Mouse (Mus musculus) forebrain, embryonic 11.5 days (tissue): ENCODE measurements around the gene Ahcyl2. TPM values are rescaled to one million over a fixed set of nuclear protein-coding genes. Genes with fewer than 3 reads are reported as not detected.
A peak's percentile ranks its signal among the peaks of the same experiment; 100 is the strongest.

Experiments
- ATAC-seq: fragments of 200-750 bp; cut with Nextera tagmentation; replicated peaks from 2 replicates; pipeline ENCODE4 v1.8.0; 2017; ENCODE audit warnings: moderate TSS enrichment; ENCODE audit not compliant: low FRiP score
- DNase-seq: peaks from one replicate; pipeline ENCODE4 v3.0.0-alpha.2; 2017; ENCODE audit warnings: low spot score
- H3K27ac ChIP-seq: fragments of 300-500 bp; sonication (generic); 2 replicates; pipeline ENCODE4 v1.5.1; 2014; ENCODE audit warnings: low read depth, low read length
- H3K27me3 ChIP-seq: fragments of 300-500 bp; sonication (generic); 2 replicates; pipeline ENCODE4 v1.6.1; 2014; ENCODE audit warnings: mild to moderate bottlenecking, low read length, mixed read lengths; ENCODE audit not compliant: control insufficient read depth, insufficient read depth
- H3K36me3 ChIP-seq: fragments of 300-500 bp; sonication (generic); 2 replicates; pipeline ENCODE4 v1.6.1; 2014; ENCODE audit warnings: mild to moderate bottlenecking, low read length, moderate library complexity, mixed read lengths; ENCODE audit not compliant: control insufficient read depth, insufficient read depth
- H3K4me1 ChIP-seq: fragments of 300-500 bp; sonication (generic); replicated peaks from 2 replicates; pipeline ENCODE4 v1.6.1; 2014; ENCODE audit warnings: low read length, mixed read lengths; ENCODE audit not compliant: control insufficient read depth, insufficient read depth
- H3K4me2 ChIP-seq: fragments of 300-500 bp; sonication (generic); 2 replicates; pipeline ENCODE4 v1.6.1; 2014; ENCODE audit warnings: low read depth, mild to moderate bottlenecking, low read length, moderate library complexity, mixed read lengths; ENCODE audit not compliant: severe bottlenecking
- H3K4me3 ChIP-seq: fragments of 300-500 bp; sonication (generic); 2 replicates; pipeline ENCODE4 v1.5.1; 2014; ENCODE audit warnings: low read depth, low read length
- H3K9ac ChIP-seq: fragments of 300-500 bp; sonication (generic); 2 replicates; pipeline ENCODE4 v1.6.1; 2014; ENCODE audit warnings: low read length
- H3K9me3 ChIP-seq: fragments of 300-500 bp; sonication (generic); 2 replicates; pipeline ENCODE4 v1.6.1; 2016; ENCODE audit warnings: low read length, mixed read lengths; ENCODE audit not compliant: control insufficient read depth
- WGBS: fragments of 180-500 bp; shearing (Covaris S2); extraction: QIAGEN DNeasy Blood & Tissue Kit; methylation state at CpG from one replicate; pipeline ENCODE4 v1.1.7; 2014; 5-methylcytosine and 5-hydroxymethylcytosine counted together
- polyA plus RNA-seq: library from polyadenylated mRNA; unstranded; fragments of >200 nt; fragmentation: Nextera tagmentation; extraction: Ambion mirVana; gene quantifications from 2 replicates; pipeline ENCODE4 v1.2.1, GENCODE M21; 2014

Ahcyl2 gene
- polyA plus RNA-seq, 1 experiment from 2014 or later, result 19.1 TPM

DNA sequence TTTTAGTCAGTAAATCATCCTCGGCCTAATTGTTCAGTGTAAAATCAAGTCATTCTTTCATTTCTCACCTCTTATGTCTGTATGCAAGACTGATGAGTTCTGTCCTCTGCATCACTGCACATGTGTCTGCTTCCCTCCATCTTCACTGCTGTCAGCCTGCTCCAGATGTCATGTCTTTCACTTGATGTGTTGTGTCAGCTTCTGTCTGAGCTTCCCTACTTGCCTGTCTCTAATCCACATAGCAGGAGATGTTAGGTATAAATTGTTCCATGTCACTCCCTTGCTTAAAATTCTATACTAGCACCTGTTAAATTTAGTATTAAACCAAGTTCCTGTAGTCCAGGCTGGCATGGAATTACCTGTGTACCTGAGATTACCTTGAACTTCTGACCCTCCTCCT lies 72.2 kb downstream of the Ahcyl2 start:
- Histone ChIP-seq H3K4me3 (no peak overlapping the region), H3K9ac (no peak overlapping the region), H3K9me3 (no peaks in the 10 kb centered on the region), H3K4me2 (no peak overlapping the region), H3K27ac (no peak overlapping the region), H3K36me3 (no peaks in the 10 kb centered on the region), H3K4me1 (no peaks in the 10 kb centered on the region), H3K27me3 (no peaks in the 10 kb centered on the region)
- no peak for DNase-seq
- no peak for ATAC-seq
- 94% methylated on average over 1 of the region's 1 CpGs for WGBS

DNA sequence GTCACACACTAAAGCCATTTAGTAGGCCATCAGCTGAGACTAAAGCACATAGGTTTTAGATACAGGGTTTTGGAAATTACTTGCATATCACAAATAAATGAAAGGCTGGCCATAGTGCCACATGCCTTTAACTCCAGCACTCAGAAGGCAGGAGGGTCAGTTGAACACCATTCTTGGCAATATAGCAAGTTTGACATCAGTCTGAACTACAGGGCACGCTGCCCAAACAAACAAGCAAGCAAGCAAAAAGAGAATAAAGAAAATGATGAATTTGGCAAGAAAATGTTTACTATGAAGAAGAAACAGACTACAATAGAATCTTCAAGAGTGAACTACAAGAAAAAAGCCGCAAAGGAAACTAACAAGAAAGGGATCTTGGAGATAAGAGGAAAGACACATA lies 73.7 kb downstream of the Ahcyl2 start:
- H3K9ac ChIP-seq, result no peak overlapping the region
- no peaks in the 10 kb centered on the region for H3K36me3 ChIP-seq
- DNase-seq (no peak), ATAC-seq (no peak)
- no peaks in the 10 kb centered on the region for H3K9me3 ChIP-seq
- no peaks in the 10 kb centered on the region for H3K4me1 ChIP-seq
- no peak overlapping the region for H3K4me2 ChIP-seq
- H3K27me3 ChIP-seq, result no peaks in the 10 kb centered on the region
- WGBS, result 90% methylated on average over 2 of the region's 2 CpGs
- H3K4me3 ChIP-seq, result no peak overlapping the region
- no peak overlapping the region for H3K27ac ChIP-seq

DNA sequence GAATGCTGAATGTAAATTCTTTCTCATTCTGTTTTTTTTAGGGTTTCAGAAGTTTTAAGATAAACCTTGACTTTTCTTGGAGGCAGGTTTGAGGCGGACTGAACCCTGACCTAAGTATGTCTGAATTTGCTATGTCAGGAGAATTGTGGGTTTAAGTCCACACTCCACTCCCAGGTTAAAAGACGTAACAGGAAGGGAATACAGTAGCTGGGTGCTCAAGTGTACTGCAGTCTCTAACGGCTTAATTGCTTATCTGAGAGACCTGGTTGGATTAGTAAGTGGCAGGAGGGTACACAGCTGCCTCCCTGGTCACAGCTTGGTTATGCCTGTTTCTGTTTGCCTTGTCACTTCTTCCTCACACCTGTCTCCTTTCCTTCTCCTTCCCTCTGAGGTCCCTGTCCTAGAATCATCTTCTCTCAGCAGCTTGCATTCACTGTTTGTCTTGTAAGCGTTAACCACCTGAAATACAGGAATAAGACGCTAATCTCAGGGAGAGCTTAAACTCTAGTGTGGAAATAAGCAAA lies 79.9 kb downstream of the Ahcyl2 start:
- no peak overlapping the region for H3K27ac ChIP-seq
- no peaks in the 10 kb centered on the region for H3K9me3 ChIP-seq
- H3K4me2 ChIP-seq, result no peak overlapping the region
- no peaks in the 10 kb centered on the region for H3K4me1 ChIP-seq
- DNase-seq (no peak), ATAC-seq (no peak)
- H3K4me3 ChIP-seq, result no peak overlapping the region
- H3K36me3 ChIP-seq, result no peaks in the 10 kb centered on the region
- H3K9ac ChIP-seq, result no peak overlapping the region
- WGBS, result 85% methylated on average over 5 of the region's 5 CpGs
- no peaks in the 10 kb centered on the region for H3K27me3 ChIP-seq

DNA sequence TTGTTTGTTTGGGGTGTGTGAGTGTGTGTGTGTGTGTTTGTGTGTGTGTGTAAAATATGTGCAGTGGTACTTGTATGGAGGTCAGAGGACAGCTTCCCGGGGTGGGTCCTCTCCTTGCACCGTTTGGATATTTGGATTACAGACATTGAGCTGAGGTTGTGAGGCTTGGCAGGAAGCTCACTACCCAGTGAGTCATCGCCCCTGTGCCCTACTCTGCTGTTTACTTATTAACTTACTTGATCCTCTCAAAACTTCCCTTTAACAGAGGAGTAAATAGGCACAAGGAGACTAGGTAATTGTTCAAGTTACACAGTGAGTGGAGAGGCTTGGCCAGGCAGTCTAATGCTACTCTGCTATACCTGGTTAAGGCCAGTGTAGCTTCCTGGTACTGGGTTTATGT lies 81.0 kb downstream of the Ahcyl2 start:
- no peaks in the 10 kb centered on the region for H3K27me3 ChIP-seq
- H3K9ac ChIP-seq, result no peak overlapping the region
- no peaks in the 10 kb centered on the region; the same call in 1 of the 2 replicates for H3K4me1 ChIP-seq
- no peaks in the 10 kb centered on the region for H3K9me3 ChIP-seq
- H3K27ac ChIP-seq, result no peak overlapping the region
- ATAC-seq (no peak), DNase-seq (no peak)
- 91% methylated on average over 3 of the region's 3 CpGs for WGBS
- H3K4me2 ChIP-seq, result no peak overlapping the region
- no peak overlapping the region for H3K4me3 ChIP-seq
- no peaks in the 10 kb centered on the region for H3K36me3 ChIP-seq

DNA sequence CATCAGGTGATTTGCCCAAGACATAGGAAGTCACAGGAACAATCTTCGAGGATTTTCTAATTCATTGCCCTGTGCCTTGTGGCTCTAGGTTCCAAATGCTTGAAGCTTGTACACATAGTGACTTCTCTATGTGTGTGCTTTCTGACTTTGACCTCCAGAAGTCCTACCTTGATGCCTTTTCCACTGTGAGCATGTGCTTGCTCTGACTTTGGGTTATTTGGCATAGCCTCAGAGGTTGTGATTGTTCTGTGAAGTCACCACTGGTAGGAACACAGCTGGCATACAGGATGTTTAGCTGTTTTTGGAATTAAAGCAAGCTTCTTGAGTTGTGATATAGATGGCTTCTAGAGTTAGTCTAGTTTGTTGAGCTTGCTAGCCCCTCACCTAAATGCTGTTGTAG lies 82.3 kb downstream of the Ahcyl2 start:
- Histone ChIP-seq H3K27ac (no peak overlapping the region), H3K4me1 (no peaks in the 10 kb centered on the region; the same call in 1 of the 2 replicates), H3K27me3 (no peaks in the 10 kb centered on the region), H3K9ac (no peak overlapping the region), H3K4me3 (no peak overlapping the region), H3K9me3 (no peaks in the 10 kb centered on the region), H3K36me3 (no peaks in the 10 kb centered on the region), H3K4me2 (no peak overlapping the region)
- 80% methylated on average over 1 of the region's 1 CpGs for WGBS
- ATAC-seq, result no peak
- no peak for DNase-seq

DNA sequence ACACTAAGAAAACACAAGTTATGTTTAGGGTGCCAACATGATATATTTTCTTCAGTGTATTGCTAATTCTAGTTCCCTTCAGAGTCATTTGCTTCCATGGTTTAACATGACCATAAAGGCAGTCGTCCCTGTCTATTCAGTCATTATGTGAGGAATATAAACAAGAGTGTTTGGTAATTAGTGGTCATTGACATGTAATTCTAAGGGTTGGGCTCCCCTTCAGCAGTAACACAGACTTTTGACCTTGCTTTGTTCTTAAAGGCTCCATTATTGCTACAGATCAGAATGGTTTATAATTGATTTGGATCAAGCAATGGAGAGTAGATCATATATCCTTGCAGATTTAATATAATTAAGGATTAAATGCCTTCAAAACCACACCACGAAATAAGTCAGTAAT lies 82.9 kb downstream of the Ahcyl2 start:
- no peak overlapping the region for H3K4me3 ChIP-seq
- H3K4me2 ChIP-seq, result no peak overlapping the region
- H3K9ac ChIP-seq, result no peak overlapping the region
- no peaks in the 10 kb centered on the region for H3K27me3 ChIP-seq
- DNase-seq (no peak), ATAC-seq (no peak)
- no peaks in the 10 kb centered on the region for H3K9me3 ChIP-seq
- H3K27ac ChIP-seq, result no peak overlapping the region
- H3K4me1 ChIP-seq, result no peaks in the 10 kb centered on the region; the same call in 1 of the 2 replicates
- no peaks in the 10 kb centered on the region for H3K36me3 ChIP-seq
- 63% methylated on average over 2 of the region's 2 CpGs for WGBS

DNA sequence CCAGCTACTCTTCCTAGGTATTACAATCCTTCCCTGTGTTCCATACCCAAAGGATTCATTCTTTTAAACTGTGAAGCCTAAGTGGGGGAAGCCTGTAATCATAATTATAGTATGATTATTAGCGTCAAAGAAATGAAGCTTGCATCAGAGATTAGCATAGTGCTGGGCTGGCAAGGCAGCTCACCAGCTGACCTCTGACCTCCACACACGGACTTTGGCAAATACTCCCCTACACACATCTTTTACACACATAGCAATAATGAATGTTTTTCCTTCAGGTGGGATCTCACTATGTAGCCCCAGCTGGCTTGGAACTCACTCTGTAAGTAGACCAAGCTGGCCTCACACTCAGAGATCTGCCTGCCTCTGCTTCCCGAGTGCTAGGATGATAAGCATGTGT lies 84.1 kb downstream of the Ahcyl2 start:
- Histone ChIP-seq H3K4me1 (no peaks in the 10 kb centered on the region; the same call in 1 of the 2 replicates), H3K9me3 (no peaks in the 10 kb centered on the region), H3K9ac (no peak overlapping the region), H3K27ac (no peak overlapping the region), H3K36me3 (no peaks in the 10 kb centered on the region), H3K4me2 (no peak overlapping the region), H3K27me3 (no peaks in the 10 kb centered on the region), H3K4me3 (no peak overlapping the region)
- ATAC-seq, result no peak
- DNase-seq, result no peak
- WGBS, result 92% methylated on average over 3 of the region's 3 CpGs

DNA sequence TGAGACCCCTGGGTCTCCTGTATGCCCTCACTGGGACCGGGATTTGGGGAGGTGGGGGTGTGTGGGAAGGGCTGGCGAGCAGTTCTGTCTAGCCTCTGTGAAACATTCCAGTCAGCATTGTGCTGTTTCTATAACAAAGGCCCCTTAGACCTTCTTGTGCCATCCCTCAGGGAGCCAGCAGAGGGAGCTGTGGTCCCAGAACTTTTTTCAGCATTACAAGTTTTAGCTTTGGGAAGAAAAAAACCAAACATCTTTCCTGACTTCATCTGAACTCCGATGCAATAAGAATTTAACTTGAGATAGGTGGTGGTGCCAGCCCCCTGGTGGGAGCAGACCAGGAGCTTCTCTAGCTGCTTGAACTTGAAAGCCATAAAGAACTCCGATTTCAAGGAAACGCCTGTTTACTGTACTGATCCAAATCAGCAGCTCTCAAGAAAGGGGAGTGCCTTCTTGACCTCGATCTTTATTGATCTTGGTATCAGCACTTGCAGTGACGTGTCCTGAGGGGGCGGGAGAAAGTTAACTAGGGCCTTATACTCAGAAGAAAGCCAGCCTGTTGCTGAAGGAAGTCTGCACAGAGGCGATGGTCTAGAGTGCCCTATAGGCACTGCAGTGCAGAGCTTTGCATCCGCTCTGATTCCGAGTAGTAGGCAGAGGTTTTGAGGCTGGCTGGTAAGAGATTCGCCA lies 85.5 kb downstream of the Ahcyl2 start:
- Histone ChIP-seq H3K36me3 (no peaks in the 10 kb centered on the region), H3K4me1 (no peaks in the 10 kb centered on the region; the same call in 1 of the 2 replicates), H3K4me3 (no peak overlapping the region), H3K27ac (no peak overlapping the region), H3K9me3 (no peaks in the 10 kb centered on the region), H3K4me2 (no peak overlapping the region), H3K9ac (peak overlapping the region; percentile 55; the same call in 1 of the 2 replicates), H3K27me3 (no peaks in the 10 kb centered on the region)
- ATAC-seq (peak; percentile 64; the same call in 1 of the 2 replicates), DNase-seq (peak; percentile 88)
- 42% methylated on average over 12 of the region's 12 CpGs for WGBS

DNA sequence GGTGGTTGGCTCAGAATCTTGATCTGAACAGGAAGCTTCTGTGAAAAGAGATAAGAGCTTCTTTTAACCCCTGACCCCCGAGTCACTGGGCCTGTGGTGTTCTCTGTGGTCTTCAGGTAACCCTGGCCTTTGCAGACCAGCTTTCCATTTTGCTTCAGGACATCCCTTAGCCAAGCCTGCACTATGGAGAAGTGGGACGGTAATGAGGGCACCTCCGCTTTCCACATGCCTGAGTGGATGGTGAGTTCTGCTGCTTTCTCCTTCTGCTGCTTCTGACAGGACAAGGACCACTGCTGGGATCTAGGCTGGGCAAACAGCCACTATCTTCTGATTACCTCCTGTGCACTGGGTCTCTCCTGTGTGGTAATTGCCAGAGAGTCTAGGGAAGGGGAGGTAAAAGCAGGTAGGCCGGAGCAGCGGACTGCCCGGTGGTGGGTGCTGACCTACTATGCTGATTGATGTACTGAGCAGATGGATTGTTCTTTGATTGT lies 86.1 kb downstream of the Ahcyl2 start:
- no peaks in the 10 kb centered on the region for H3K36me3 ChIP-seq
- H3K27me3 ChIP-seq, result no peaks in the 10 kb centered on the region
- H3K4me1 ChIP-seq, result no peaks in the 10 kb centered on the region; the same call in 1 of the 2 replicates
- H3K4me3 ChIP-seq, result no peak overlapping the region
- no peak for ATAC-seq
- no peak overlapping the region for H3K27ac ChIP-seq
- H3K9ac ChIP-seq, result no peak overlapping the region
- no peak overlapping the region for H3K4me2 ChIP-seq
- DNase-seq, result no peak
- 94% methylated on average over 6 of the region's 6 CpGs for WGBS
- no peaks in the 10 kb centered on the region for H3K9me3 ChIP-seq
